Mouse (Mus musculus) midbrain, embryonic 10.5 days (tissue): ENCODE data around the gene Pgpep1. TPM values are rescaled to one million over a fixed set of nuclear protein-coding genes. Genes with fewer than 3 reads are reported as not detected.

ENCODE experiments used
- DNase-seq: peaks from one replicate; pipeline ENCODE4 v3.0.0-alpha.2; 2017; ENCODE audit warnings: low spot score
- H3K27ac ChIP-seq: fragments of 300-500 bp; sonication (generic); replicated peaks from 2 replicates; pipeline ENCODE4 v1.5.1; 2016; ENCODE audit warnings: mild to moderate bottlenecking
- H3K27me3 ChIP-seq: fragments of 300-500 bp; sonication (generic); 2 replicates; pipeline ENCODE4 v1.6.1; 2016; ENCODE audit warnings: low read depth, mild to moderate bottlenecking; ENCODE audit not compliant: poor library complexity, severe bottlenecking
- H3K36me3 ChIP-seq: fragments of 300-500 bp; sonication (generic); 2 replicates; pipeline ENCODE4 v1.6.1; 2016; ENCODE audit warnings: mild to moderate bottlenecking, moderate library complexity
- H3K4me1 ChIP-seq: fragments of 300-500 bp; sonication (generic); 2 replicates; pipeline ENCODE4 v1.6.1; 2016
- H3K4me3 ChIP-seq: fragments of 300-500 bp; sonication (generic); 2 replicates; pipeline ENCODE4 v1.5.1; 2016; ENCODE audit warnings: mild to moderate bottlenecking, moderate library complexity
- H3K9me3 ChIP-seq: fragments of 300-500 bp; sonication (generic); replicated peaks from 2 replicates; pipeline ENCODE4 v1.6.1; 2016; ENCODE audit warnings: mild to moderate bottlenecking
- WGBS: fragments of 180-500 bp; shearing (Covaris S2); methylation state at CpG from one replicate; pipeline ENCODE4 v1.1.7; 2016; 5-methylcytosine and 5-hydroxymethylcytosine counted together
- polyA plus RNA-seq: library from polyadenylated mRNA; unstranded; fragments of >200 nt; fragmentation: Nextera tagmentation; extraction: Ambion mirVana; gene quantifications from 2 replicates; pipeline ENCODE4 v1.2.1, GENCODE M21; 2016

Pgpep1 gene
- polyA plus RNA-seq, 1 experiment from 2014 or later = 51.8 TPM

- H3K27me3 ChIP-seq = peaks cover 46% of the 10 kb centered on the region
- no peaks in the 10 kb centered on the region for H3K36me3 ChIP-seq
- H3K27ac ChIP-seq = no peak overlapping the region
- 69% methylated on average over 6 of the region's 6 CpGs for WGBS
- no peak for DNase-seq
- no peak overlapping the region for H3K4me3 ChIP-seq
- H3K4me1 ChIP-seq = peaks cover 51% of the 10 kb centered on the region
- H3K9me3 ChIP-seq = no peaks in the 10 kb centered on the region
Observed at GRCm38 (mm10) chr8:70634066-70634465, 26.1 kb downstream of the Pgpep1 start.

GRCm38 (mm10) chr8:70632346-70632892 is 27.8 kb downstream of the Pgpep1 start, which contains the start of gene Gdf15:
Gene Gdf15, minus strand, starts transcription at chr8:70632456.
- Histone ChIP-seq H3K27me3 (peaks cover 53% of the 10 kb centered on the region), H3K4me1 (peaks cover 51% of the 10 kb centered on the region), H3K27ac (0 out of 2 replicates have a peak within 1 kb of the TSS, but pooled peaks have one; percentile 2), H3K36me3 (no peaks in the 10 kb centered on the region), H3K9me3 (no peaks in the 10 kb centered on the region), H3K4me3 (peak within 1 kb of the TSS; percentile 60; the same call in 1 of the 2 replicates)
- no peak for DNase-seq
- WGBS = 74% methylated on average over 6 of the region's 6 CpGs

- H3K27me3 ChIP-seq = peaks cover 53% of the 10 kb centered on the region
Observed at GRCm38 (mm10) chr8:70631436-70631835, 28.8 kb downstream of the Pgpep1 start.

GRCm38 (mm10) chr8:70630532-70631381 is 29.4 kb downstream of the Pgpep1 start:
- Histone ChIP-seq H3K27me3 (peaks cover 53% of the 10 kb centered on the region), H3K36me3 (no peaks in the 10 kb centered on the region), H3K4me3 (peak overlapping the region; percentile 60; the same call in 1 of the 2 replicates), H3K27ac (peak overlapping the region; percentile 83; the same call in 1 of the 2 replicates), H3K9me3 (no peaks in the 10 kb centered on the region), H3K4me1 (peaks cover 40% of the 10 kb centered on the region)
- DNase-seq = peak; percentile 45
- 12% methylated on average over 22 of the region's 22 CpGs for WGBS

More at GRCm38 (mm10) chr8:70631436-70631835, 28.8 kb downstream of the Pgpep1 start:
- 18% methylated on average over 24 of the region's 24 CpGs for WGBS
- DNase-seq = no peak
- Histone ChIP-seq H3K36me3 (no peaks in the 10 kb centered on the region), H3K27ac (0 out of 2 replicates have a peak overlapping the region, but pooled peaks have one; percentile 2), H3K4me3 (peak overlapping the region; percentile 60; the same call in 1 of the 2 replicates), H3K4me1 (peaks cover 41% of the 10 kb centered on the region), H3K9me3 (no peaks in the 10 kb centered on the region)

GRCm38 (mm10) chr8:70629574-70630531 is 30.3 kb downstream of the Pgpep1 start:
- Histone ChIP-seq H3K36me3 (no peaks in the 10 kb centered on the region), H3K4me1 (peaks cover 35% of the 10 kb centered on the region), H3K4me3 (peak overlapping the region; percentile 60), H3K27me3 (peaks cover 47% of the 10 kb centered on the region), H3K27ac (peak overlapping the region; percentile 83), H3K9me3 (no peaks in the 10 kb centered on the region)
- DNase-seq = peak; percentile 94
- WGBS = under 1% methylated on average over 60 of the region's 60 CpGs

GRCm38 (mm10) chr8:70628986-70629490 is 31.1 kb downstream of the Pgpep1 start:
- no peak for DNase-seq
- Histone ChIP-seq H3K4me3 (peak overlapping the region; percentile 60), H3K9me3 (no peaks in the 10 kb centered on the region), H3K27ac (peak overlapping the region; percentile 83), H3K27me3 (peaks cover 44% of the 10 kb centered on the region), H3K36me3 (no peaks in the 10 kb centered on the region), H3K4me1 (peaks cover 35% of the 10 kb centered on the region)
- 63% methylated on average over 7 of the region's 7 CpGs for WGBS

GRCm38 (mm10) chr8:70627041-70627440 is 33.1 kb downstream of the Pgpep1 start:
- peaks cover 40% of the 10 kb centered on the region for H3K27me3 ChIP-seq
- DNase-seq = no peak
- H3K9me3 ChIP-seq = no peaks in the 10 kb centered on the region
- H3K4me3 ChIP-seq = no peak overlapping the region
- no peak overlapping the region for H3K27ac ChIP-seq
- WGBS = 92% methylated on average over 5 of the region's 5 CpGs
- H3K4me1 ChIP-seq = peaks cover 30% of the 10 kb centered on the region
- H3K36me3 ChIP-seq = no peaks in the 10 kb centered on the region

GRCm38 (mm10) chr8:70625104-70625503 is 35.1 kb downstream of the Pgpep1 start:
- WGBS = 21% methylated on average over 5 of the region's 5 CpGs
- Histone ChIP-seq H3K27me3 (peaks cover 41% of the 10 kb centered on the region), H3K9me3 (no peaks in the 10 kb centered on the region), H3K36me3 (no peaks in the 10 kb centered on the region), H3K4me1 (peaks cover 19% of the 10 kb centered on the region), H3K27ac (no peak overlapping the region), H3K4me3 (no peak overlapping the region)
- peak; percentile 66 for DNase-seq

GRCm38 (mm10) chr8:70622220-70622619 is 38.0 kb downstream of the Pgpep1 start:
- Histone ChIP-seq H3K27ac (no peak overlapping the region), H3K9me3 (no peaks in the 10 kb centered on the region), H3K27me3 (peaks cover 34% of the 10 kb centered on the region), H3K4me3 (no peak overlapping the region), H3K4me1 (peaks cover 26% of the 10 kb centered on the region), H3K36me3 (no peaks in the 10 kb centered on the region)
- 64% methylated on average over 3 of the region's 3 CpGs for WGBS
- no peak for DNase-seq

GRCm38 (mm10) chr8:70618888-70619334 is 41.3 kb downstream of the Pgpep1 start:
- Histone ChIP-seq H3K4me3 (peak overlapping the region; percentile 3; the same call in 1 of the 2 replicates), H3K27ac (peak overlapping the region; percentile 33; the same call in 1 of the 2 replicates), H3K27me3 (peaks cover 34% of the 10 kb centered on the region), H3K9me3 (no peaks in the 10 kb centered on the region), H3K36me3 (no peaks in the 10 kb centered on the region), H3K4me1 (peaks cover 34% of the 10 kb centered on the region)
- peak; percentile 51 for DNase-seq
- 37% methylated on average over 9 of the region's 9 CpGs for WGBS

- no peak for DNase-seq
- H3K27ac ChIP-seq = peak overlapping the region; percentile 29; the same call in 1 of the 2 replicates
- H3K9me3 ChIP-seq = no peaks in the 10 kb centered on the region
- H3K4me1 ChIP-seq = peaks cover 41% of the 10 kb centered on the region
- 81% methylated on average over 11 of the region's 11 CpGs for WGBS
- H3K4me3 ChIP-seq = 0 out of 2 replicates have a peak overlapping the region, but pooled peaks have one; percentile 1
- H3K27me3 ChIP-seq = peaks cover 29% of the 10 kb centered on the region
- H3K36me3 ChIP-seq = no peaks in the 10 kb centered on the region
Observed at GRCm38 (mm10) chr8:70617985-70618384, 42.2 kb downstream of the Pgpep1 start.

- Histone ChIP-seq H3K27ac (peak overlapping the region; percentile 9; the same call in 1 of the 2 replicates), H3K4me1 (peaks cover 46% of the 10 kb centered on the region), H3K4me3 (no peak overlapping the region), H3K36me3 (no peaks in the 10 kb centered on the region), H3K9me3 (no peaks in the 10 kb centered on the region), H3K27me3 (peaks cover 16% of the 10 kb centered on the region)
- DNase-seq = no peak
- WGBS = 65% methylated on average over 11 of the region's 11 CpGs
Observed at GRCm38 (mm10) chr8:70616645-70617044, 43.5 kb downstream of the Pgpep1 start.
